Mouse (Mus musculus) CH12.LX (cell line): Measurements from ENCODE around the gene L3mbtl1. TPM values are rescaled to one million over a fixed set of nuclear protein-coding genes. Genes with fewer than 3 reads are reported as not detected.

Experiments
- DNase-seq: peaks from one replicate; pipeline ENCODE4 v3.0.0-alpha.2; 2013; ENCODE audit errors: extremely low read depth
- H3K27ac ChIP-seq: 2 replicates; pipeline ENCODE4 v1.5.1; 2012; ENCODE audit warnings: low read depth, mild to moderate bottlenecking, control low read depth, moderate library complexity; ENCODE audit not compliant: insufficient read depth
- H3K27me3 ChIP-seq: replicated peaks from 2 replicates; pipeline ENCODE3; 2012; ENCODE audit warnings: inconsistent platforms
- H3K36me3 ChIP-seq, 2 experiments: replicated peaks in 1 of 2; 2 replicates each; pipeline versions ENCODE3 to v1.6.1; 2012; ENCODE audit warnings: inconsistent platforms in 1 of 2, low read length in 1 of 2, mild to moderate bottlenecking in 1 of 2, mixed read lengths in 1 of 2, moderate library complexity in 1 of 2; ENCODE audit not compliant: control insufficient read depth in 1 of 2, insufficient read depth in 1 of 2
- H3K4me1 ChIP-seq, 2 experiments: 2 replicates each; pipeline ENCODE4 v1.6.1; 2012; ENCODE audit warnings: inconsistent platforms in 1 of 2, moderate library complexity in 1 of 2; ENCODE audit not compliant: insufficient read depth in 2 of 2, control insufficient read depth in 1 of 2
- H3K4me2 ChIP-seq: 2 replicates; pipeline ENCODE4 v1.6.1; 2012; ENCODE audit warnings: low read depth, mild to moderate bottlenecking, control low read depth; ENCODE audit not compliant: poor library complexity, insufficient read depth, severe bottlenecking
- H3K4me3 ChIP-seq, 3 experiments: fragments of 150-350 bp in 1 of 3; sonication (generic) in 1 of 3; replicated peaks in 1 of 3; 2 replicates each; pipeline versions ENCODE3 to v1.5.1; 2011 to 2012; ENCODE audit warnings: low read depth in 2 of 3, low read length in 2 of 3, mild to moderate bottlenecking in 2 of 3, moderate library complexity in 2 of 3, control low read depth in 1 of 3, improper control_type of control experiment in 1 of 3, inconsistent platforms in 1 of 3, mixed read lengths in 1 of 3; ENCODE audit not compliant: poor library complexity in 1 of 3
- H3K79me2 ChIP-seq: replicated peaks from 2 replicates; pipeline ENCODE4 v1.6.1; 2012; ENCODE audit warnings: mild to moderate bottlenecking, moderate library complexity; ENCODE audit not compliant: control insufficient read depth, poor library complexity, insufficient read depth, severe bottlenecking; ENCODE audit errors: extremely low read depth
- H3K9ac ChIP-seq: 2 replicates; pipeline ENCODE4 v1.6.1; 2012; ENCODE audit warnings: low read depth, mild to moderate bottlenecking, control low read depth, moderate library complexity; ENCODE audit not compliant: insufficient read depth
- H3K9me3 ChIP-seq: replicated peaks from 2 replicates; pipeline ENCODE3; 2012; ENCODE audit warnings: low read length, inconsistent platforms, mixed read lengths
- CTCF ChIP-seq, 2 experiments: IDR thresholded peaks in 1 of 2; conservative IDR thresholded peaks in 1 of 2; 2 replicates each; pipeline ENCODE4 v1.5.1; 2011 to 2012; ENCODE audit warnings: low read depth in 2 of 2, low read length in 2 of 2, improper control_type of control experiment in 1 of 2, inconsistent platforms in 1 of 2, mild to moderate bottlenecking in 1 of 2, moderate library complexity in 1 of 2
- EP300 ChIP-seq: IDR thresholded peaks from 2 replicates; pipeline ENCODE4 v1.6.1; 2011; ENCODE audit warnings: low read length, improper control_type of control experiment
- GABPA ChIP-seq: IDR thresholded peaks from 2 replicates; pipeline ENCODE4 v1.6.1; 2012; ENCODE audit warnings: low read depth, low read length, improper control_type of control experiment, inconsistent platforms; ENCODE audit not compliant: insufficient replicate concordance
- HCFC1 ChIP-seq: IDR thresholded peaks from 2 replicates; pipeline ENCODE4 v1.6.1; 2012; ENCODE audit warnings: low read depth, mild to moderate bottlenecking, inconsistent platforms, low read length, improper control_type of control experiment
- IRF4 ChIP-seq: IDR thresholded peaks from 2 replicates; pipeline ENCODE4 v1.6.1; 2014; ENCODE audit warnings: low read depth, mild to moderate bottlenecking, inconsistent platforms, low read length, improper control_type of control experiment
- JUND ChIP-seq: conservative IDR thresholded peaks from 2 replicates; pipeline ENCODE4 v1.6.1; 2011; ENCODE audit warnings: low read depth, low read length, improper control_type of control experiment
- MAFK ChIP-seq: IDR thresholded peaks from 2 replicates; pipeline ENCODE4 v1.6.1; 2011; ENCODE audit warnings: low read length, improper control_type of control experiment; ENCODE audit not compliant: insufficient replicate concordance
- MEF2A ChIP-seq: IDR thresholded peaks from 2 replicates; pipeline ENCODE4 v1.6.1; 2014; ENCODE audit warnings: low read depth, mild to moderate bottlenecking, inconsistent platforms, low read length, improper control_type of control experiment, borderline replicate concordance
- MXI1 ChIP-seq: IDR thresholded peaks from 2 replicates; pipeline ENCODE4 v1.6.1; 2011; ENCODE audit warnings: mild to moderate bottlenecking, low read depth, low read length, improper control_type of control experiment
- PAX5 ChIP-seq: IDR thresholded peaks from 2 replicates; pipeline ENCODE4 v1.6.1; 2012; ENCODE audit warnings: low read length, inconsistent platforms, mixed read lengths
- POLR2A ChIP-seq: IDR thresholded peaks from 2 replicates; pipeline ENCODE4 v1.6.1; 2011; ENCODE audit warnings: low read depth, mild to moderate bottlenecking, improper control_type of control experiment, low read length
- RAD21 ChIP-seq: IDR thresholded peaks from 2 replicates; pipeline ENCODE4 v1.6.1; 2011; ENCODE audit warnings: low read depth, mild to moderate bottlenecking, low read length, improper control_type of control experiment, moderate library complexity
- RCOR1 ChIP-seq: conservative IDR thresholded peaks from 2 replicates; pipeline ENCODE4 v1.6.1; 2012; ENCODE audit warnings: low read depth, mild to moderate bottlenecking, inconsistent platforms, low read length, improper control_type of control experiment
- SMC3 ChIP-seq: IDR thresholded peaks from 2 replicates; pipeline ENCODE4 v1.6.1; 2011; ENCODE audit warnings: low read depth, low read length, improper control_type of control experiment
- TCF12 ChIP-seq: IDR thresholded peaks from 2 replicates; pipeline ENCODE4 v1.6.1; 2014; ENCODE audit warnings: low read depth, mild to moderate bottlenecking, inconsistent platforms, low read length, improper control_type of control experiment
- USF2 ChIP-seq: conservative IDR thresholded peaks from 2 replicates; pipeline ENCODE4 v1.6.1; 2011; ENCODE audit warnings: low read depth, low read length, improper control_type of control experiment
- ZC3H11A ChIP-seq: IDR thresholded peaks from 2 replicates; pipeline ENCODE4 v1.6.1; 2012; ENCODE audit warnings: low read depth, mild to moderate bottlenecking, inconsistent platforms, low read length, improper control_type of control experiment
- ZKSCAN1 ChIP-seq: IDR thresholded peaks from 2 replicates; pipeline ENCODE4 v1.6.1; 2012; ENCODE audit warnings: low read depth, inconsistent platforms, low read length, improper control_type of control experiment, borderline replicate concordance
- dilution Hi-C: fragments of 300-500 bp; cut with MboI; formaldehyde crosslinking; loops from 2 replicates; pipeline ENCODE4 v1.14.3; 2020; ENCODE audit warnings: low sequenced_read_pairs; ENCODE audit not compliant: extremely low pct_unique_long_range_greater_than_20kb, extremely low pct_ligation_motif_present
- in situ Hi-C: fragments of 300-500 bp; cut with MboI; formaldehyde crosslinking; loops from 3 replicates; pipeline ENCODE4 v1.14.3; 2019; ENCODE audit warnings: low sequenced_read_pairs, low pct_ligation_motif_present, low pct_unique_long_range_greater_than_20kb, mixed read lengths
- polyA plus RNA-seq: library from polyadenylated mRNA; unstranded; fragments of >175 nt; gene quantifications from 2 replicates; pipeline ENCODE4 v1.2.1, GENCODE M21; 2012; ENCODE audit warnings: low read depth; ENCODE audit not compliant: insufficient read length
- total RNA-seq, 2 experiments: library from RNA; depleted of rRNA; stranded (reverse); fragments of 300-350 nt in 1 of 2; fragments of >200 nt in 1 of 2; gene quantifications; 2 replicates each; pipeline ENCODE4 v1.2.3; 2012 to 2014

L3mbtl1 gene
- total and polyA plus RNA-seq, 3 experiments, result 0.09 TPM; not detected in 2

- Histone ChIP-seq H3K4me2 (no peak overlapping the region), H3K79me2 (no peaks in the 10 kb centered on the region), H3K36me3 (no peaks in the 10 kb centered on the region), H3K9ac (no peak overlapping the region), H3K4me1 (no peaks in the 10 kb centered on the region), H3K27me3 (peaks cover 89% of the 10 kb centered on the region), H3K9me3 (peaks cover 3% of the 10 kb centered on the region), H3K4me3 (no peak overlapping the region), H3K27ac (no peak overlapping the region)
- in situ Hi-C loops, result no loop called here
- DNase-seq, result no peak
- dilution Hi-C loops, result no loop called here
- TF ChIP-seq GABPA (no peak), SMC3 (peak; percentile 66), RAD21 (peak; percentile 75), CTCF (conservative IDR thresholded peaks at IDR 0.05 in 1 of 2, IDR thresholded peaks at IDR 0.05 in 1 of 2; ENCODE audit: low read depth in 2 of 2, low read length in 2 of 2) (peak; percentile 14 to 67; a peak in 2 of 4 replicates)
These were observed 28.8 kb upstream of the L3mbtl1 start for GRCm38 (mm10) chr2:162914519-162914918.

DNA sequence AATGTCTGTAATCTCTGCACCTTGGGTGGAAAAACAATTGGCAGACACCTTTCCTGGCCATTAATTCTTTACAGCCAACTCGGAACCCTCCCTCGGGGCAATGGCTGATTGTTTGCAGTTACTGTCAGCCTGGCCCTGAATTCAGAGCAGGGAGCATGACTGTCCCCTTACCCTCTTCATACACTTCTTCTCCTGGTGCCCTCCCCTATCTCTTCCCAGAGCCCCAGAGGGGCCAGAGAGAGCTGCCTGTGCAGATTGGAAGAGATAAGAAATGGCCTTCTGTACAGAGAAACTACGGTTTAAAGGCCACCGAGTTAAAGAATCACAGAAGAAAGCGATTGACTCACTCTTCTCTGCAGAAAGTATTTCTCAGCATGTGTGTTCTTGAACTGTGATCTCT, 23.3 kb upstream of the L3mbtl1 start:
- no peak for TF ChIP-seq PAX5
- no peak for TF ChIP-seq ZKSCAN1
- TF ChIP-seq USF2, result no peak
- no peak for TF ChIP-seq POLR2A
- no peak for TF ChIP-seq RCOR1
- TF ChIP-seq MXI1, result no peak
- no peak for TF ChIP-seq EP300
- no peak for TF ChIP-seq RAD21
- TF ChIP-seq JUND, result no peak
- TF ChIP-seq IRF4, result no peak
- TF ChIP-seq TCF12, result no peak
- no peak for TF ChIP-seq MEF2A
- no peak for TF ChIP-seq ZC3H11A
- TF ChIP-seq MAFK, result no peak
- no peak for TF ChIP-seq HCFC1
- TF ChIP-seq SMC3, result no peak
- no peak for TF ChIP-seq CTCF (conservative IDR thresholded peaks at IDR 0.05 in 1 of 2, IDR thresholded peaks at IDR 0.05 in 1 of 2; ENCODE audit: low read depth in 2 of 2, low read length in 2 of 2)
- H3K27ac ChIP-seq, result no peak overlapping the region

More for the DNA sequence above, 23.3 kb upstream of the L3mbtl1 start:
- Histone ChIP-seq H3K4me1 (peaks cover 0 to 3% of the 10 kb centered on the region in 2 experiments; a peak in 1 of 4 replicates), H3K79me2 (no peaks in the 10 kb centered on the region), H3K4me3 (no peak overlapping the region), H3K36me3 (no peaks in the 10 kb centered on the region), H3K4me2 (no peak overlapping the region), H3K9ac (no peak overlapping the region), H3K27me3 (peaks cover 71% of the 10 kb centered on the region), H3K9me3 (peaks cover 3% of the 10 kb centered on the region)
- dilution Hi-C loops (no loop called here), in situ Hi-C loops (loop anchor here (10.0 kb wide), 1 partner anchor 415 kb away; no protein-coding TSS in a partner anchor)
- DNase-seq, result no peak
